Mouse (Mus musculus): ENCODE measurements around the gene Ccdc30.

GRCm38 (mm10) chr4:119294415-119295133 lies 120.7 kb downstream of the Ccdc30 start, which contains the start of gene Ybx1:
- no peak for TF ChIP-seq CTCF (IDR thresholded peaks at IDR 0.05; ENCODE audit: borderline replicate concordance, extremely low read depth, insufficient read depth, insufficient read length)
- TF ChIP-seq POLR2A (IDR thresholded peaks at IDR 0.05; ENCODE audit: borderline replicate concordance, extremely low read depth, insufficient read depth, insufficient read length, poor library complexity, severe bottlenecking) = peak; percentile 69; the same call in 1 of the 2 replicates
